Mouse (Mus musculus): Measurements from ENCODE around the gene Agpat1.
A peak's percentile ranks its signal among the peaks of the same experiment; 100 is the strongest.

DNA sequence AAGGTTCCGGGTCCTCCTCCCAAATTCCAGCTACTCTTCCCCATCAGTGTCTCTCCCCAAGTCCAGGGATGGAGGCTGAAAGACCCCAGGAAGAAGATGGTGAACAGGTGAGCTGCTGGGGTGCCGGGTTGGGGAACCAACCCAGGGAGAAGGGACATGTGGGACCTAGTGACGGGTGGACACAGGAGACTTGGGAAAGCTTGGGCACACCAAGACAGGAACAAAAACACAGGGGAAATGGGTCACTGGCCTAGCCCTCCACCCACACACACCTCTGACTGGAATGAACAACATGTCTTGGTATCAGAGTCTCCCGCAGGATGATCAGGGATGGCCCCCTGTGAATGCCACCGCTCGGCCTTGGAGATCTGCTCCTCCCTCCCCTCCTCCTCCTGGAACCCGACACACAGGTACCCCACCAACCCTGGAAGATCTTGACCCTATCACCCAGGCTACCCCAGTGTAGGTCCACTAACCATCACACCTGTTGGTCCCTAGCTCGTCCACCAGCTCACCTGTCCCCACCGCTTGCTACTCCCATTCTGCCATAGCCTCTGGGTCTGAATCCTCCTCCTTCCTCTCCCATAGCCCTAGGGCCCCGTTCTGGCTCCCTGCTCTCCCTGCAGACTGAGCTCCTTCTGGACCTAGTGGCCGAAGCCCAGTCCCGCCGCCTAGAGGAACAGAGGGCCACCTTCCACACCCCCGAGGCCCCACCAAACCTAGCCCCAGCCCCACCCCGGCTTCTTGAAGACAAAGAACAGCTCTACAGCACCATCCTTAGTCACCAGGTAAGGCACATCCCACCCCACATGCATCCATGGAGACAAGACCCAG, 13.7 kb upstream of the Agpat1 start:
- TF ChIP-seq EP300 (IDR thresholded peaks at IDR 0.05; ENCODE audit: low read depth) (no peak), CTCF (IDR thresholded peaks at IDR 0.05; ENCODE audit: low read depth) (0 out of 2 replicates have a peak, but pooled peaks have one; percentile 11)
